Mouse (Mus musculus) liver, postnatal 0 days (tissue): ENCODE measurements around the gene Aox3.

Experiments
- CTCF ChIP-seq: sonication (generic); IDR thresholded peaks from 2 replicates; pipeline ENCODE4 v1.5.1; 2016; ENCODE audit warnings: antibody characterized with exemption, low read depth
- EP300 ChIP-seq: IDR thresholded peaks from 2 replicates; pipeline ENCODE4 v1.6.1; 2016; ENCODE audit warnings: antibody characterized with exemption, low read depth, mild to moderate bottlenecking

DNA sequence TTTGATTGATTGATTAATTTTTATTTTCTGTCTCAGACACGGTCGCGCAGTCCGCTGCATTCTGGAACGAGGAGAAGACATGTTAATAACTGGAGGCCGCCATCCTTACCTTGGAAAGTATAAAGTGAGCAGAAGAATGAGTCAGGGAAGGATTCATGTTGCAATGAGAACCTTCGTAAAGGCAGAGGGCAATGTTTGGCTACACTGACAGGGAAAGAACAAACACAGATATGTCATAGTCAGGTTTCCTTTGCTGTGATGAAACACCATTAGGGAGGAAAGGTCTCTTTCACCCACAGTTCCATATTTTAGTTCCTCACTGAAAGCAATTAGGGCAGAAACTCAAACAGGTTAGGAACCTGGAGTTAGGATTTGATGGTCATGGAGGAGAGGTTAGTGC, 34.5 kb upstream of the Aox3 start:
- TF ChIP-seq CTCF (0 out of 2 replicates have a peak, but pooled peaks have one; percentile 22), EP300 (peak; percentile 35; the same call in 1 of the 2 replicates)
